Mouse (Mus musculus): ENCODE results near the gene Rpl19.

GRCm38 (mm10) chr11:97985727-97986677 lies 40.5 kb upstream of the Rpl19 start, which contains the start of gene Plxdc1:
- TF ChIP-seq CTCF (IDR thresholded peaks at IDR 0.05; ENCODE audit: extremely low read depth, insufficient read depth, low read length) (no peak), POLR2A (IDR thresholded peaks at IDR 0.05; ENCODE audit: extremely low read depth, insufficient read depth, low read length) (no peak)
